Mouse (Mus musculus): ENCODE data around the gene Gemin8. TPM values are rescaled to one million over a fixed set of nuclear protein-coding genes. Genes with fewer than 3 reads are reported as not detected.

Gene Gemin8
- total RNA-seq (2021) = 10 to 100 TPM in 1 of 2 experiments, 1 to 10 TPM in 1; 8.6 to 11.4 TPM
- long read RNA-seq, transcript Gemin8-201 (4 exons, 1,862 nt) = major isoform, 6 of 10 reads
- long read RNA-seq, partial matches to known transcripts = 1 of 10 reads
- long read RNA-seq, other reads (novel, unspliced or antisense) = 2 of 10 reads

DNA sequence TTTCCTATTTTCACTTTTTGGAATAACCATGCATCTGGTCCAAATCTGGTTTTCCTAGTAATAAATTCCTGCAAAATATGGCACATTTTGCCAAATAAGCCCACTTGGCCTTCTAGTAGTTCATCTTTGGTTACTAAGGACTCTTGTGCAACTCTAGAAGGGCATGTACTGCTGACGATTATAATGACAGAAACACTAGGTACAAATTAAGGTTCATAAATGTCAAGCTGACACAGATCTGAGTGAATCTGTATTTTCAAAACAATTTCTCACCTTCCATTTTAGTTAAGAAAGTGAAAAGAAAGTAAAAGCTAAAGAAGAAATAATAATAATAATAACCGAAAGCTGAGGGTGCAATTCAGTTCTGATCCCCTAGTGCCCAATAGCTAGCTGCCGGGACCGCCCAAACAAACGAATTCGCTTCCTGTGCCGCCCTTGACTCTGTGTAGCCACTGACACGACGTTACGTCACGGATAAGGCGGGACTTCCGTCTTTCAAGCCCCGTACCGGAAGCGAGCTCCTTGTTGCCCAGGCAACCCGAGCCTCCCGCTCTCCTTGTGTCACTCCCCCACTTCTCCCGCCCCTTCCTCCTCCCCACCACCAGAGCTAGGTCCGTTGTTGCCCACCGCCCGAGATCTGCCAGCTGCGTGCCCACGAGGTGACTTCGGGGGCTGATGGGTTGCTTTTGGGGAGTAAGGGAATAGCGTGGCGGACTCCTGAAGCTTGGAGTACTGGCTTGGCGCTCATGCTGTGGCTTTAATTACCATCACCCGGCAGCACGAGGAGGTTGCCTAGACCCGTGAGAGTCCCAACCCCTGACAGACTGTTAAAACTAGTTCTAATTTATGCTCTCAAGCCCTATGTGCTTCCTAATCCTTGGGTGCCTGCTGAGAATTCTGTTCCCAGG is at the start of gene Gemin8:
Gene Gemin8, plus strand, starts transcription at position 563 of the 908 bp plus-strand sequence.
- DNase-seq (ENCODE audit: low spot score in 2 of 2) = peak; percentile 91

DNA sequence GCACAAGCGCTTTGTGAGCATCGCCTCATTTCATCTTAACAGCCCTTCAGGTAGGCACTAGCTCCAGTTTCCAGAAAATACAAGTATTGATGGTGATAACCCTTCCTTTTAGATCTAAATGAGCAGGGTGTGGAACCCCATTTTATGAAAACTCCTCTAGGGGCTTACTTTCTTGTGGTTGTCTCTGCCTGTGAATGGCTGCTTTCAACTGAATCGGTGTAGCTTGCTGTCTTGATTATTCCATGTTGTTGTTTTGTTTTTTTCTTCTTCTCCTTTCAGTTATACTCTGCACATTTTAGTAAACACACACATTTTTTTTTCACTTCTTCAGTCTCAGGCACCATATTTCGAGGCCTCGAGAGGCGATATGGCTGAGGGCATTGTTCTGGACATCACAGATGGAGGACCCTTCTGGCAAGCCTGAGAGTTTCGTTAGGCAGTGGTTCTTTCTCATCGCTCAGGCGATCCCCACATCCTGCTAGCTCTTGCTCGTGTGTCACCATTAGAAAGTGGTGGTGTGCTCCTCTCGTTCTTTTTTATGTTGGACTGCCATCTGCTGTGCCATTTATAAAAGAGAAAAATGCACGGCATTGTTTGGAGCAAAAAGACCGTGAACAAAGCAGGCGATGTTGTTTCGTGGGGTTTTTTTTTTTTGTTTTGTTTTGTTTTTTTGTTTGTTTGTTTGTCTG is 23.0 kb upstream of the Gemin8 start:
- peak in 1 of 2 experiments; percentile 19 for DNase-seq (ENCODE audit: low spot score in 2 of 2)

- no peak for DNase-seq (ENCODE audit: low spot score in 2 of 2)
These were observed 7.5 kb upstream of the Gemin8 start for GRCm38 (mm10) chrX:166162773-166163172.

- peak in 1 of 2 experiments; percentile 42 for DNase-seq (ENCODE audit: low spot score in 2 of 2)
These were observed 2.9 kb upstream of the Gemin8 start for GRCm38 (mm10) chrX:166167307-166167706.

DNA sequence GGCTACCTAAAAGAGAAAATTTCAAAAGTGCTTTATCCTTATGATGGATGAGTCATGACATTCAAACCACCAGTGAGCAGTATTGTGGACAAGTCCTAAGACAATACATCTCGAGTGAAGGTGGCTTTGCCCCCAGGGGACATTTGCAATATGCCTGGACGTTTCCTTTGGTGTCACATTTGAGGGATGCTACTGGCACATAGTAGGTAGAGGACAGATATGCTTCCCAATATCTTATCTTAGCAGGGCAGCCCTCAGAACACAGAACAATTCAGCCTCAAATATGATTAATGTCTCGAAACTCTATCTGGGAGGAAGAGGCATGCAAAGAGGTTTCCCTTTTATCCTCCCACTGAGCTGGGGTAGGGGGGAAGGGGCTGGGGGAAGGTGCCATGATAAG is 2.3 kb upstream of the Gemin8 start:
- no peak for DNase-seq (ENCODE audit: low spot score in 2 of 2)

DNA sequence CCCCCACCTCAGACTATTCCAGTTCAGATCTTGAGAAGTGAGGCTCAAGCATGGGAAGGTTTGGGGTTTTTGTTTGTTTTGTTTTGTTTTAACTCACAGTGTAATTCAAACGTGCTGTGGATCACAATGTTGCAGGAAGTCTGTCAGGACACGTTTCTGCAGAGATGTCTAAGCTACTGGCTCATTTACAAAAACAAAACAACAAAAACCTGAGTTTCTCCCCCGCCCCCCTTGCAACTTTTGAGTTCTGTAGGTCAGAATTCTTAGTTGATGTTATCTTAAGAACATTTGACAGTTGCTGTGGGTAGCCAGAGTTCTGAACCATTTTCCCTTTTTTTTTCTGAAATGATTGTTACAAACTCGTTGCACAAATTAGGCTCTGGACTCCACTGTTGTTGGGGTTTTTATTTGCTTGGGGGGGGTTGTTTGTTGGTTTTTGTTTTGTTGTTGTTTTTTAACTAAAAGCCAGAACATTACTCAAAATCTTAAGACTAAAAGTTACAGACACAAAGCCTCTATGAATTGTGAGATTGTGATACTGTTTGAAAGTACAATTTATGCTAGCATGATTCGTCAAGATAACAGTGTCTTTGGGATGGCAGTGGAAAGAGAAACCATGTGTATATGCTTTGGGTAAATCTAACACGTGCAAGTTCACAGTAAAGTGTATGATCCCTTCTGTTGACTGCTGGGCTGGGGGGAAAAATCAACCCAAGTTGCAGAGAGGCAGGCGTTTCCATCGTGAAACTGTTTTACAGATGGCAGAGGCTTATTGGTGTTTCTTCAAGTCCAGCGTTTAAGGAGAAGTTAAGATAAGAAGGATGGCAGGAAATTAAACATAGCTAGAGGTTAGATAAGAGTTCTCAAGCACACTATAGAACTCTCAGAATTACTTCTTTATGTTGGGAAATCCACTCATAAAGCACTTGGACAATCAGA is 815 bp downstream of the Gemin8 start:
- DNase-seq (ENCODE audit: low spot score in 2 of 2) = no peak

GRCm38 (mm10) chrX:166172041-166172440 is 1.8 kb downstream of the Gemin8 start:
- no peak for DNase-seq (ENCODE audit: low spot score in 2 of 2)

DNA sequence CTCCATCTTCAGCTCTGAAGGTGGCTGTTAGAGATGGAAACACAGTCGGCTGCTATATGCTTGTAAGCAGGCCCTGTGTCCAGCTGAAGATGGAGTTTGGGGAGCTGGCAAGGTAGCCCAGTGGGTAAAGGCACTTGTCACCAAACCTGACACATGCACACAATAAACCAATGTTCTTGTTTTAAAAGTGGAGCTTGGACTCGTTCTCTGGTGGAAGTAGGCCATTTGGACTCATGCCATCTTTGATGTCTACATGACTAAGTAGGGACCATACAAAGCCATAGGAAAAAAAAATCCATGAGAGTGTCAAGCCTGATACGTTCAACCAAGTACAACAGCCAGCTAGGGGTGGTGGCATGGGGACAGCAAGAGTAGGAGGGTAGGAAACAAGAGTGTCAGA is 2.4 kb downstream of the Gemin8 start:
- no peak for DNase-seq (ENCODE audit: low spot score in 2 of 2)

- peak; percentile 44 to 60 for DNase-seq (ENCODE audit: low spot score in 2 of 2)
These were observed 3.5 kb downstream of the Gemin8 start for GRCm38 (mm10) chrX:166173796-166174195.

DNA sequence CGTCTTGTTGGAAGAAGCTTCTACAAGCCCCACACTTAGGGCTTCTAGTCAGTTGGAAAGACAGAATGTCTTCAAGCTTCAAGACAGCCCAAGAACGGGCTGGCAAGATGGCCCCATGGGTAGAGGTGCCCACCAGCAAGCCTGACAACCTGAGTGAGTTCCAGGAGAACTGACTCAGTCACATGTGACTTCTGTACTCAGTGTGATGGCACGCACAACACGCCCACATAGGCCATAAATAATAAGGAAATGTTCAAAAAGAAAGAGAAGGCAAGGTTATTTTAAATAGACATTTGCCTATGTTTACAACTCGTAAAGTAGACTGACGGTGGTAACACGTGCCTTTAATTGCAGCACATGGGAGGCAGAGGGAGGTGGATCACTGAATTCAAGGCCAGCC is 7.7 kb downstream of the Gemin8 start:
- no peak for DNase-seq (ENCODE audit: low spot score in 2 of 2)

- no peak for DNase-seq (ENCODE audit: low spot score in 2 of 2)
These were observed 12.8 kb downstream of the Gemin8 start for GRCm38 (mm10) chrX:166183094-166183493.

GRCm38 (mm10) chrX:166185327-166185913 is 15.2 kb downstream of the Gemin8 start:
- DNase-seq (ENCODE audit: low spot score in 2 of 2) = no peak

- no peak for DNase-seq (ENCODE audit: low spot score in 2 of 2)
These were observed 17.5 kb downstream of the Gemin8 start for GRCm38 (mm10) chrX:166187803-166188202.

DNA sequence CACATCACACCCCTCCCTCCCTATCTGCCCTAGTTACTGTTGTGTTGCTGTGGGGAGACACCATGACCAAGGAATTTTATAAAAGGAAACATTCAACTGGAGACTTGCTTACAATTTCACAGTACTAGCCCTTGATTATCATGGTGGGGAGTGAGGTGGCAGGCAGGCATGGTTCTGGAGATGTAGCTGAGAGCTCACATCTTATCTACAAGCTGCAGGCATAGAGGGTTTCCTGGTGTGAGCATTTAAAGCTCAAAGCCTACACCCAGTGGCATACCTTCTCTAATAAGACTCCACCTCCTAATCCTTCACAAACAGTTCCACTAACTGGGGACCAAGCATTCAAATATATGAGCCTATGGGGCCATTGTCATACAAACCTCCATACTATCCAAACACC is 26.1 kb downstream of the Gemin8 start:
- no peak for DNase-seq (ENCODE audit: low spot score in 2 of 2)

DNA sequence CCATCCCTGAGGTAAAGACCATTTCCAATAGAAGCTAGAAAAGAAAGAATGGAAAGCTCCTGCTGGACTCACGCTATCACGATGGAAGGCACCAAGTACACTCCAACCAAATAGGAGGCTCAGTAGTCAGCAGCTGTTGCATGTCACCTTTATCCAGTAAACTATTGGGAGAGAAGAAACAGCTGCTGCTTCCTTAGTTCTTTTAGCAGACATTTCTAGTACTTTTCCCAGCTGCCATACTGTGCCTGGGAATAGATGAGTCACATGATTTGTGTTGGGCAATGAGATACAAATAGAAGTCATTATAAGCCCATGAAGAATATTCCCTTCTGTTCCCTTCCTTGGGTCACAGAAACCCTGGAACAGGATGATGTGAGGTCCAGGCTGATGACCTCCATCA is 28.0 kb downstream of the Gemin8 start:
- DNase-seq (ENCODE audit: low spot score in 2 of 2) = no peak

- no peak for DNase-seq (ENCODE audit: low spot score in 2 of 2)
These were observed 29.6 kb downstream of the Gemin8 start for GRCm38 (mm10) chrX:166199812-166200211.

DNA sequence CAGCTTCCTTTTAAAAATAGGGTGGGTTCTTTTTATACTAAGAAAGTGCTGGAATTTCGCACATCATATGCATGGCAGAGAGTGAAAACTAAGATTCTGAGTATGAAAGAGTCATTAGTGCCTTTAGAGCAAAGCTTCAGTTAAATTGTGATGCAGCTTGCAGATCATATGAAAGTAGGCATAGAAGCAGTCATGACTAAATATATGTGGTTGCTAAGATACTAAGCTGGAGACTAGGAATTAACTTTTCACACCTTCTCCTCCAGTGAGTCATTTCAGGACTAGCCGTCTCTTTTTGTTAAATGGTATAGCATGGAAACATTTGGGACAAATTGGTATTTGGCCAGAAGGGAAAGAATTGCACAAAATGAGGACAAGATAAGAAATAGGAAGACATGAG is 44.3 kb downstream of the Gemin8 start:
- no peak for DNase-seq (ENCODE audit: low spot score in 2 of 2)

DNA sequence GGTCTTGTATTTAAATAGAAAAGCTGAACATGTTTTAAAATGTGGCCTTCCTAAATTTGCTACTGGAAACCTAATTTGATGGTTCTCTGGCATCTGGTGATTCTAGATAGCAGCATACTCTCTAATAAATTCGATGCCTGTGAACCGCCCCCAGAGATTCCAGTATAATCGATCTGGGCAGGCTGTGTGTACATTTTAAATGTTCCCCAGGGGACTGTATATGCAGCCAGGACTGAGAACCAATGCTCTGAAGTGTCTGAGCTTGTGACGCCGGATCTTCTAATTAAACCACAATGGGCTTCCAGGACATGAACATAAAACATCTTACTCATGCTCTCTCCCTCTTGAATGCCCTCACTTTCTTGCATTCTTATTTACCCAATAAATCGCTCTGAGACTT is 46.0 kb downstream of the Gemin8 start:
- DNase-seq (ENCODE audit: low spot score in 2 of 2) = no peak

DNA sequence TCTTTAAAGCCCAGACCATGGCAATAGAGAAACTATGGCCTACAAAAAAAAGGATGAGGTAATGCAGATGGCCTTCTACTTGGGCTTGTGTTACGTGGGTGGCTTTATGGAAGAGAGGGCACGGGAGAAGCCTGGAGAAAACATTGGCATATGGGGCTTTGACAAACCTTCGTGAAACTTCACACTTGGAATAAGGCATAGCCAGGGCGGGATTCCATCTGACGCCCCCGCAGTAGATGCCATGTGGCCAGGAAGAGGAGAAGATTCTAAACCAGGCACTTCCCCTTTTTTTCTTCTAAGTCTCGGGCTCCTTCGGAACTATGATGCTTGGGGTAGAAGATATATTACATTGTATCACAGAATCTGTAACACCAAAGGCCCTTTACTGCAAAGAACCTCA is 46.5 kb downstream of the Gemin8 start:
- no peak for DNase-seq (ENCODE audit: low spot score in 2 of 2)

DNA sequence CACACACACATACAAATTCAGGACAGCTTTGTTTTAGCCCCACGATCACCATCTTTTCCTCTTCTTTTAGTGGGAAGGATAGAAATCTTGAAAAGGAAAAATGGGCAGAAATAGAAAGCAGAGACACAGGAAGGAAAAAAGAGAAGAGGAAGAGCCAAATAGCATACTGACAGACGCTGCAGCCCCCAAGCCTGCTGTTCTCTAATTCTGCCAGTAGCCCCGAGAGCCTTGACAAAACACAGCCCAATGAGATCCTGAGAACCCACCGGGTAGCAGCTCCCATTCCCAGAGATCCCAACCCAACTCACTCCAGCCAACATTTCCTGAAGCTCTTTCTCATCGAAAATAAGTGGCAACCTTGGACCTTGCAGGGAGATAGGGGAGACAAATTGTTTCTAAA is 49.1 kb downstream of the Gemin8 start:
- no peak for DNase-seq (ENCODE audit: low spot score in 2 of 2)

GRCm38 (mm10) chrX:166226856-166227255 is 56.6 kb downstream of the Gemin8 start:
- DNase-seq (ENCODE audit: low spot score in 2 of 2) = no peak

Data from layer of hippocampus, postnatal 10 days (tissue).